Mouse (Mus musculus) ES-E14 (cell line): ENCODE measurements around the gene Pde9a. TPM values are rescaled to one million over a fixed set of nuclear protein-coding genes. Genes with fewer than 3 reads are reported as not detected.

Source experiments
- DNase-seq: peaks from one replicate; pipeline ENCODE4 v3.0.0-alpha.2; 2013; ENCODE audit warnings: low read depth, low spot score
- H3K27ac ChIP-seq: 2 replicates; pipeline ENCODE4 v1.5.1; 2012; ENCODE audit warnings: low read depth, mild to moderate bottlenecking, low read length, moderate library complexity, mixed read lengths; ENCODE audit not compliant: poor library complexity, insufficient read depth, severe bottlenecking
- H3K36me3 ChIP-seq: 2 replicates; pipeline ENCODE4 v1.6.1; 2012; ENCODE audit warnings: mild to moderate bottlenecking, low read length, moderate library complexity, mixed read lengths; ENCODE audit not compliant: control insufficient read depth, poor library complexity, insufficient read depth, severe bottlenecking
- H3K4me1 ChIP-seq, 2 experiments: fragments of 150-350 bp in 1 of 2; sonication (generic) in 1 of 2; 2 replicates each; pipeline ENCODE4 v1.6.1; 2012; ENCODE audit warnings: low read length in 2 of 2, mild to moderate bottlenecking in 1 of 2, mixed read lengths in 1 of 2; ENCODE audit not compliant: control insufficient read depth in 2 of 2, insufficient read depth in 2 of 2, poor library complexity in 1 of 2
- H3K4me3 ChIP-seq, 2 experiments: fragments of 150-350 bp in 1 of 2; sonication (generic) in 1 of 2; 2 replicates each; pipeline ENCODE4 v1.5.1; 2012; ENCODE audit warnings: low read length in 2 of 2, low read depth in 1 of 2, mild to moderate bottlenecking in 1 of 2, mixed read lengths in 1 of 2; ENCODE audit not compliant: insufficient read depth in 1 of 2, poor library complexity in 1 of 2, severe bottlenecking in 1 of 2
- H3K9ac ChIP-seq: 2 replicates; pipeline ENCODE4 v1.6.1; 2012; ENCODE audit warnings: low read depth, mild to moderate bottlenecking, low read length, mixed read lengths; ENCODE audit not compliant: poor library complexity, insufficient read depth, severe bottlenecking
- H3K9me3 ChIP-seq: fragments of 150-350 bp; sonication (generic); 2 replicates; pipeline ENCODE4 v1.6.1; 2012; ENCODE audit warnings: low read depth, mild to moderate bottlenecking, low read length; ENCODE audit not compliant: control insufficient read depth, insufficient read depth
- CHD2 ChIP-seq: IDR thresholded peaks from 2 replicates; pipeline ENCODE4 v1.6.1; 2014; ENCODE audit warnings: mild to moderate bottlenecking, low read depth, low read length, inconsistent platforms
- HCFC1 ChIP-seq: IDR thresholded peaks from 2 replicates; pipeline ENCODE4 v1.6.1; 2012; ENCODE audit warnings: low read length, inconsistent platforms, borderline replicate concordance; ENCODE audit not compliant: insufficient read depth
- MAFK ChIP-seq: IDR thresholded peaks from 2 replicates; pipeline ENCODE4 v1.6.1; 2014; ENCODE audit warnings: mild to moderate bottlenecking, low read depth, low read length, inconsistent platforms; ENCODE audit not compliant: insufficient read depth
- ZC3H11A ChIP-seq: IDR thresholded peaks from 2 replicates; pipeline ENCODE4 v1.6.1; 2012; ENCODE audit warnings: low read depth, mild to moderate bottlenecking, inconsistent platforms, low read length, borderline replicate concordance
- ZNF384 ChIP-seq: IDR thresholded peaks from 2 replicates; pipeline ENCODE4 v1.6.1; 2012; ENCODE audit warnings: low read depth, low read length, inconsistent platforms
- in situ Hi-C, 2 experiments: fragments of 600-800 bp; cut with MboI; formaldehyde crosslinking; loops; one replicate each; pipeline ENCODE4 v1.15.1; 2025; ENCODE audit warnings: low sequenced_read_pairs in 2 of 2, inconsistent platforms in 1 of 2; ENCODE audit not compliant: unreplicated experiment in 2 of 2
- total RNA-seq: library from RNA; depleted of rRNA; stranded (reverse); fragments of 300-350 nt; gene quantifications from 2 replicates; pipeline ENCODE4 v1.2.3, GENCODE M21; 2012

Pde9a gene
- total RNA-seq, 1 experiment, result 3.9 TPM

DNA sequence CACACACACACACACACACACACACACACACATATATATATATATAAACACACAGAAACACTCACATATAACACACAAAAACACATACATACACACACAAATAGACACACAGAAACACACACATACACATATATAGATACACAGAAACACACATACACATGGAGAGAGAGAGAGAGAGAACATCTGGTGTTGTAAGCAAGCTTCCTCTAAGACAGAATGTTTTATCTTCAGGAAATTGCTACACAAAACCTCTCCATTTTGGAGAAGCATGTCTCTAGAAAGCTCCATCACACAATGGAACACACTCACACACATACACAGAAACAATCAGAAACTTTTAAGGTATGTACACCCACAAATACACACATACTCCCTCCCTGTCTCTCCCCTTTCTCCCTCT lies 105.3 kb downstream of the Pde9a start:
- TF ChIP-seq ZNF384 (no peak), CHD2 (no peak), ZC3H11A (no peak), HCFC1 (no peak), MAFK (no peak)
- no peak overlapping the region for H3K4me3 ChIP-seq
- DNase-seq, result no peak
- H3K27ac ChIP-seq, result no peak overlapping the region
- H3K9me3 ChIP-seq, result no peaks in the 10 kb centered on the region
- peaks cover 4 to 9% of the 10 kb centered on the region in 2 experiments; a peak in 2 of 4 replicates for H3K4me1 ChIP-seq
- H3K9ac ChIP-seq, result no peak overlapping the region
- H3K36me3 ChIP-seq, result peaks cover 8% of the 10 kb centered on the region
- in situ Hi-C loops, result loop anchor here (5.0 to 25.0 kb wide), 2 partner anchors 154 to 159 kb away; no protein-coding TSS in a partner anchor

DNA sequence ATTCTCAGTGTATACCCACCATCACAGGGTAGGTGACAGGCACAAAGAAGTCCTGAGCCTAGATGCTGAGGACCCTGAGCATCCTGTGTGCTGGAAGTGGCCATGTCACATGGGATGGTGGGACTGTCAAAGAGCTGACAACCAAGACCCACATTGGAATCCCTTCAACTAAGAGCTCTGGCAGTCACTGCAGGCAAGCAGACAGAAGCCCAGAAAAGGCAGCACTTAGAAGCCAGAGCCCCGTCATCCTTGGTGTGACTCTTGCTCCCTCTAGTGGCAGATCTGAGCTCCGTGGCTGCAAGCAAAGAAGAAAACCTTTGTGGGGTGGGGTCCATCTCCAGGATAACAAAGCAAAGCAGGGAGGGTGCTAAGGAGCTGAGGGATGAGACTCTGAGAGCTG lies 106.4 kb downstream of the Pde9a start:
- Histone ChIP-seq H3K27ac (no peak overlapping the region), H3K4me3 (no peak overlapping the region), H3K4me1 (peaks cover 1 to 5% of the 10 kb centered on the region in 2 experiments; a peak in 2 of 4 replicates), H3K9ac (no peak overlapping the region), H3K9me3 (no peaks in the 10 kb centered on the region), H3K36me3 (peaks cover 18% of the 10 kb centered on the region)
- DNase-seq, result peak; percentile 78
- in situ Hi-C loops, result loop anchor here (5.0 to 25.0 kb wide), 2 partner anchors 155 to 160 kb away; no protein-coding TSS in a partner anchor
- TF ChIP-seq ZC3H11A (peak; percentile 96), MAFK (no peak), HCFC1 (no peak)

DNA sequence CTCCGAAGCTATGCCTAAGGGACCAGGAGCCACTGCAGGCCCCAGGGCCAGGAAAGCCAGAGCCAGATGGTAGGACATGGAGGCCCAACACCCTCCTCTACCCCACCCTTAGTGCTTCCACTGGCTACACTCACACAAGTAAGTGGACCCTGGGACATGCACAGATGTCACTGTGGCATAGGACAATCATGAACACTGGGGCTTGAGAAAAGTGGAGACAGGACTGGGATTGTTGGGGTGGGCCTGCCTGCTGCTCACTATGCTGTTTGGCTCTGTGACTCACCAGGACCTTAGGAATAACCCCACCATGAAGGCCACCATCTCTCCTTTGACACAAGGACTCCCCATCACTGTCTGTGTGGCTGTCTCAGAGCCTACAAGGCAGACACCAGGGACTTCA lies 109.0 kb downstream of the Pde9a start:
- no peaks in the 10 kb centered on the region; a peak in 1 of 4 replicates for H3K4me1 ChIP-seq
- TF ChIP-seq MAFK (no peak), HCFC1 (no peak), CHD2 (no peak), ZNF384 (no peak), ZC3H11A (no peak)
- in situ Hi-C loops, result loop anchor here (5.0 to 25.0 kb wide), 2 partner anchors 158 to 163 kb away; no protein-coding TSS in a partner anchor
- H3K27ac ChIP-seq, result no peak overlapping the region
- H3K9ac ChIP-seq, result no peak overlapping the region
- no peaks in the 10 kb centered on the region for H3K9me3 ChIP-seq
- H3K4me3 ChIP-seq, result no peak overlapping the region
- no peak for DNase-seq
- H3K36me3 ChIP-seq, result peaks cover 40% of the 10 kb centered on the region

DNA sequence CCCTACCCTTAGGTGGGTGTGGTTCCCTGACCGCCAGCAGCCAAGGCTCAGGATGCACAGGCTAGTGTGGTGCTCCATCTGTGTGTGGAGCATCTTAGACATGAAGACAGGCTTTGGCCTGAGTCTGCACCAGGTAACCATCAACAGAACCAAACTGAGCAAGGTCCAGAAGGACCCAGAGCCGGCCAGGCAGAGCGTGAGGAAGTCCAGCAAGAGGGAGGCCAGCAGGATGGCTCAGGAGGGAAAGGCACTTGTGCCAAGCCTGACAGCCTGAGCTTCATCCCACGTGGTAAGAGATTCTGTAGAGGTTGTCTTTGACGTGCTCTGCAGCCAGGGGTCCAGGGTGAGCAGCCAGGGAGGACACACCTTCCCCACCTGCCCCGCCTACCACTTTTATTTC lies 111.7 kb downstream of the Pde9a start:
- no peak for DNase-seq
- Histone ChIP-seq H3K36me3 (peaks cover 66% of the 10 kb centered on the region), H3K9me3 (no peaks in the 10 kb centered on the region), H3K4me1 (no peaks in the 10 kb centered on the region), H3K27ac (no peak overlapping the region), H3K4me3 (no peak overlapping the region), H3K9ac (no peak overlapping the region)
- TF ChIP-seq MAFK (no peak), ZNF384 (no peak), CHD2 (no peak), HCFC1 (no peak), ZC3H11A (no peak)
- in situ Hi-C loops, result loop anchor here in 1 of 2 experiments (25.0 kb wide), 1 partner anchor 160 kb away; no protein-coding TSS in a partner anchor
